Mouse (Mus musculus) liver, embryonic 12.5 days (tissue): ENCODE measurements around the gene Gm7579. TPM values are rescaled to one million over a fixed set of nuclear protein-coding genes. Genes with fewer than 3 reads are reported as not detected.
"Not testable (repeated sequence)": the region's sequence is repeated elsewhere in the genome, so short reads cannot be mapped to it uniquely, and the experiment has no call there.

Experiments used
- ATAC-seq: fragments of 200-750 bp; cut with Nextera tagmentation; 2 replicates; pipeline ENCODE4 v1.8.0; 2017; ENCODE audit warnings: moderate number of reproducible peaks, mild to moderate bottlenecking, moderate library complexity
- H3K27ac ChIP-seq: fragments of 300-500 bp; sonication (generic); 2 replicates; pipeline ENCODE4 v1.5.1; 2016; ENCODE audit warnings: mild to moderate bottlenecking
- H3K27me3 ChIP-seq: fragments of 300-500 bp; sonication (generic); replicated peaks from 2 replicates; pipeline ENCODE4 v1.6.1; 2016; ENCODE audit warnings: mild to moderate bottlenecking, moderate library complexity
- H3K36me3 ChIP-seq: fragments of 300-500 bp; sonication (generic); 2 replicates; pipeline ENCODE4 v1.6.1; 2016; ENCODE audit warnings: mild to moderate bottlenecking, moderate library complexity
- H3K4me1 ChIP-seq: fragments of 300-500 bp; sonication (generic); 2 replicates; pipeline ENCODE4 v1.6.1; 2016
- H3K4me2 ChIP-seq: fragments of 300-500 bp; sonication (generic); 2 replicates; pipeline ENCODE4 v1.6.1; 2016; ENCODE audit warnings: mild to moderate bottlenecking, moderate library complexity
- H3K4me3 ChIP-seq: fragments of 300-500 bp; sonication (generic); 2 replicates; pipeline ENCODE4 v1.5.1; 2016; ENCODE audit warnings: mild to moderate bottlenecking, moderate library complexity
- H3K9ac ChIP-seq: fragments of 300-500 bp; sonication (generic); 2 replicates; pipeline ENCODE4 v1.6.1; 2016; ENCODE audit warnings: mild to moderate bottlenecking, moderate library complexity
- H3K9me3 ChIP-seq: fragments of 300-500 bp; sonication (generic); replicated peaks from 2 replicates; pipeline ENCODE4 v1.6.1; 2016; ENCODE audit warnings: mild to moderate bottlenecking, moderate library complexity
- WGBS: fragments of 180-500 bp; shearing (Covaris S2); methylation state at CpG from one replicate; pipeline ENCODE4 v1.1.7; 2016; ENCODE audit not compliant: insufficient replicate concordance; 5-methylcytosine and 5-hydroxymethylcytosine counted together
- polyA plus RNA-seq: library from polyadenylated mRNA; unstranded; fragments of >200 nt; fragmentation: Nextera tagmentation; extraction: Ambion mirVana; gene quantifications from 2 replicates; pipeline ENCODE4 v1.2.1, GENCODE M21; 2016

Gene Gm7579
- polyA plus RNA-seq, 1 experiment from 2014 or later = not detected

DNA sequence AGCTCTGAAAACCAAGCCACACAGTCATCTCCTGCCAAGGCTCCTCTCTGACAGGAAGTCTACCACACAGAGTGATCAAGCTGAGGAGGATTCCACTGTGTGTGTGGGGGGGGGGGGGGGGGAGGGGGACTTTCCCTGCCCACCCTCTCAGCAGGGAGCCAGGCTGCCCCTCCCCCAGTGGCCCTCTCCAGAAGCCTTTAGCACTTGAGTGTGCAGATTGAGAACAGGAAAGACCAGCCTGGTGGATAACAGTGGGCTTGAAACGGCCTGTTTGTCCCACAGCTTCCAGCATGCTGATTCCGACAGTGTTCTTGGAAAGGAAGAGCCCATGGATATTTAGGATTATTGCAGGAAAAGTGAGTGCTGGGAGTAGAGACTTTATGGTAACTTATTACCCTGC is 12.9 kb downstream of the Gm7579 start:
- H3K9ac ChIP-seq = no peak overlapping the region
- no peaks in the 10 kb centered on the region; the same call in 1 of the 2 replicates for H3K27me3 ChIP-seq
- 30% methylated on average over 2 of the region's 2 CpGs for WGBS
- no peak overlapping the region for H3K27ac ChIP-seq
- no peak for ATAC-seq
- H3K4me3 ChIP-seq = no peak overlapping the region
- H3K36me3 ChIP-seq = no peaks in the 10 kb centered on the region
- H3K9me3 ChIP-seq = no peaks in the 10 kb centered on the region
- 0 out of 2 replicates have a peak, but pooled peaks cover 3% of the 10 kb centered on the region for H3K4me1 ChIP-seq
- no peak overlapping the region for H3K4me2 ChIP-seq

- H3K4me1 ChIP-seq, H3K9ac ChIP-seq, H3K27me3 ChIP-seq, H3K36me3 ChIP-seq, H3K4me3 ChIP-seq, H3K27ac ChIP-seq, ATAC-seq, H3K4me2 ChIP-seq, H3K9me3 ChIP-seq: not testable (repeated sequence)
- 43% methylated on average over 3 of the region's 3 CpGs for whole genome bisulfite sequencing
Observed at GRCm38 (mm10) chr7:142229871-142230270, 18.2 kb downstream of the Gm7579 start, which contains the start of gene Krtap5-5. Krtap5-5 (minus strand) TSS chr7:142229971.

DNA sequence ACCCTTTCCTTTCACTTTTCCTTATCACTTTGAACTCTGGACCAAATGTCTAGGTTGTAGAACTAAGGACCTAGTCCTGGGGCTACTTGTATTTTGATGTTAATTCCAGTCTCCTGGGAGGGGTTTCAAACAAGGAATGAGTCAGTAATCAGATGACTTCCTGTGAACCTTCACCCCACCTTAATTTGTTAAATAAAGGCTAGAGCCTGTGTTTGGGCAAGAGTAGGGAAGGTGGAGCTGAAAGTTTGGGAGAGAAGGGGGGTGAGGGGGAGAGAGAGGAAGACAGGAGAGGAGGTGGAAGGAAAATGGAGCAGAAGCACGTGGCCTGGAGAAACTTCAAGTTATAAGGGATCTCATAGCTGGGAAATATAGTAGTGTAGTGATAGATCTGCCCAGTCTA is 19.9 kb downstream of the Gm7579 start:
- Histone ChIP-seq H3K9ac (no peak overlapping the region), H3K4me1 (no peaks in the 10 kb centered on the region), H3K4me3 (no peak overlapping the region), H3K27me3 (no peaks in the 10 kb centered on the region), H3K4me2 (no peak overlapping the region), H3K9me3 (peaks cover 5% of the 10 kb centered on the region; the same call in 1 of the 2 replicates), H3K36me3 (no peaks in the 10 kb centered on the region), H3K27ac (no peak overlapping the region)
- no peak for ATAC-seq
- WGBS = 38% methylated on average over 1 of the region's 1 CpGs

DNA sequence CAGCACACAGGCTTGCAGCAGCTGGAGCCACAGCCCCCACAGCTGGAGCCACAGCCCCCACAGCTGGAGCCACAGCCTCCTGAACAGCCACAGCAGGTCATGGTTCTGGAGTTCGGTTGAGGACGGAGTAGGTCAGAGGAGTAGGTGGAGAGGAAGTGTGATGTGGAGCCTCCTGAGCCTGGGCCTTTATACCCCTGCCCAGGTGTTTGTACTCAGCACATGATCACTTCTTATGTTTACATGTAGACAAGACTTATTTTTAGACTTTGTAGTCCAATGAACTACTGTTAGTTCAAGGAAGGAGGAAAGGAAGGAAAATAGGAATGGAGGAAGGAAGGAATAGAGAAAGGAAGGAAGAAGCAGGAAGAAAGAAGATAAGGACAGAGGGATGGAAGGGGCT is 29.3 kb downstream of the Gm7579 start, which contains the start of gene Gm40460:
Gene Gm40460, minus strand, starts transcription at position 101 of the 400 bp plus-strand sequence.
- no peaks in the 10 kb centered on the region for H3K4me1 ChIP-seq
- 45% methylated on average over 2 of the region's 2 CpGs for WGBS
- H3K9me3 ChIP-seq = peaks cover 5% of the 10 kb centered on the region; the same call in 1 of the 2 replicates
- H3K9ac ChIP-seq = no peak within 1 kb of the TSS
- ATAC-seq = no peak
- H3K4me2 ChIP-seq = no peak within 1 kb of the TSS
- no peak within 1 kb of the TSS for H3K27ac ChIP-seq
- H3K36me3 ChIP-seq = no peaks in the 10 kb centered on the region
- no peaks in the 10 kb centered on the region for H3K27me3 ChIP-seq
- H3K4me3 ChIP-seq = no peak within 1 kb of the TSS

DNA sequence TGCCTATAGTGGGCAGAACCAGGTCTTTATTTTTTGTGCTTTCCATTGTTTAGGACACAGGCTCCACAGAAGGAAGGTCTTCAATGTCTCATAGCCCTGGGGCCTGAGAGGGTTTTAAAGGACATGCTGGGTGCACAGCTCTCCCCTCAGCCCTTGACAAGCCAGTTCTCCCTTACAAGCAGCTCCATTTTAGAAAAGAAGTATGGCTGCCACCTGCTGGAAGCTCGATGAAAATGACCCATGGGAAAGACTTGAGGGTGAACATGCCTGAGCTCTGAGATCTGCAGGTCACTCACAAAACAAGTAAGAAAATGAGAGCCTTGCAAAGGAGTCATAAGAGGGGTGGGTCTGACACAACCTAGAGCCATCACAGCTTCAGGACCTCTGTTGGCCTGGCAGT is 38.2 kb downstream of the Gm7579 start:
- no peaks in the 10 kb centered on the region for H3K36me3 ChIP-seq
- H3K9ac ChIP-seq = no peak overlapping the region
- no peak overlapping the region for H3K4me2 ChIP-seq
- H3K4me1 ChIP-seq = no peaks in the 10 kb centered on the region
- no peak overlapping the region for H3K4me3 ChIP-seq
- H3K27me3 ChIP-seq = peaks cover 10% of the 10 kb centered on the region
- 0% methylated on average over 1 of the region's 1 CpGs for WGBS
- no peak overlapping the region for H3K27ac ChIP-seq
- H3K9me3 ChIP-seq = no peaks in the 10 kb centered on the region
- no peak for ATAC-seq

- Histone ChIP-seq H3K9me3 (no peaks in the 10 kb centered on the region), H3K4me3 (no peak overlapping the region), H3K27me3 (peaks cover 13% of the 10 kb centered on the region), H3K4me1 (no peaks in the 10 kb centered on the region), H3K9ac (no peak overlapping the region), H3K4me2 (no peak overlapping the region), H3K36me3 (no peaks in the 10 kb centered on the region), H3K27ac (no peak overlapping the region)
- 4% methylated on average over 2 of the region's 2 CpGs for WGBS
- ATAC-seq = no peak
Observed at GRCm38 (mm10) chr7:142255517-142255916, 43.9 kb downstream of the Gm7579 start.

DNA sequence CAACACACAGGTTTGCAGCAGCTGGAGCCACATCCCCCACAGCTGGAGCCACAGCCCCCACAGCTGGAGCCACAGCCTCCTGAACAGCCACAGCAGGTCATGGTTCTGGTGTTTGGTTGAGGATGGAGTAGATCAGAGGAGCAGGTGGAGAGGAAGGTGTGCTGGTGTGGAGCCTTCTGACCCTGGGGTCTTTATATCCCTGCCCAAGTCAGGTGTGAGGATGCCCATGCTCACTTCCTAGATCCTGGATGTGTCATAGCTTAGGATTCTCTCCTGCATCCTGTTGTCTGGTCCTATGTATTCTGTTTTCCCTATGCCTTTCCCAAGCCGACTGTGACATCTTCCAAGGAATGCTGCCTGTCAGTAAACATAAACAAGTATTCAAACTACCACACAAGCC is 46.6 kb downstream of the Gm7579 start, which contains the start of gene Gm2431:
Gene Gm2431, minus strand, starts transcription at position 101 of the 400 bp plus-strand sequence.
- H3K9ac ChIP-seq, ATAC-seq, H3K9me3 ChIP-seq, H3K36me3 ChIP-seq, H3K4me1 ChIP-seq, H3K4me2 ChIP-seq, H3K27ac ChIP-seq, H3K27me3 ChIP-seq, H3K4me3 ChIP-seq: not testable (repeated sequence)
- WGBS = 25% methylated on average over 1 of the region's 1 CpGs

Other genes with a start within 250 kb of the Gm7579 start
- 62.9 and 64.6 TPM in 2 replicates for gene Mob2, start 150.8 kb upstream of the Gm7579 start, polyA plus RNA-seq
- gene Dusp8, start 116.0 kb upstream of the Gm7579 start, polyA plus RNA-seq = 7.4 and 7.5 TPM in 2 replicates
- gene Gm45618, start 91.1 kb upstream of the Gm7579 start, polyA plus RNA-seq = not detected in 2 replicates
- gene Gm39115, start 75.8 kb upstream of the Gm7579 start, polyA plus RNA-seq = not detected in 2 replicates
- not detected in 2 replicates for gene Gm45337, start 67.3 kb upstream of the Gm7579 start, polyA plus RNA-seq
- gene Gm29735, start 54.7 kb upstream of the Gm7579 start, polyA plus RNA-seq = not detected in 2 replicates
- gene Gm4553, start 46.1 kb upstream of the Gm7579 start, polyA plus RNA-seq = not detected in 2 replicates
- gene Krtap5-2, start 35.9 kb upstream of the Gm7579 start, polyA plus RNA-seq = not detected in 2 replicates
- not detected in 2 replicates for gene Gm10153, start 21.5 kb upstream of the Gm7579 start, polyA plus RNA-seq
- not detected in 2 replicates for gene Krtap5-3, start 10.5 kb upstream of the Gm7579 start, polyA plus RNA-seq
- gene Krtap5-5, start 18.1 kb downstream of the Gm7579 start, polyA plus RNA-seq = not detected in 2 replicates
- gene Gm40460, start 29.2 kb downstream of the Gm7579 start, polyA plus RNA-seq = not detected in 2 replicates
- not detected in 2 replicates for gene Gm2431, start 46.5 kb downstream of the Gm7579 start, polyA plus RNA-seq
- gene Gm4559, start 62.5 kb downstream of the Gm7579 start, polyA plus RNA-seq = not detected in 2 replicates
- not detected in 2 replicates for gene Krtap5-1, start 85.3 kb downstream of the Gm7579 start, polyA plus RNA-seq
- not detected in 2 replicates for gene Krtap5-4, start 91.7 kb downstream of the Gm7579 start, polyA plus RNA-seq
- 1.5 and 2.5 TPM in 2 replicates for gene Ifitm10, start 161.9 kb downstream of the Gm7579 start, polyA plus RNA-seq
- gene Gm49369, start 170.8 kb downstream of the Gm7579 start, polyA plus RNA-seq = 1.4 TPM in 1 of 2 replicates, not detected in the other
- gene Ctsd, start 176.2 kb downstream of the Gm7579 start, polyA plus RNA-seq = 289 and 295 TPM in 2 replicates
- gene Syt8, start 223.0 kb downstream of the Gm7579 start, polyA plus RNA-seq = not detected in 2 replicates
- gene Tnni2, start 229.9 kb downstream of the Gm7579 start, polyA plus RNA-seq = 1.8 and 2.4 TPM in 2 replicates
- 16.7 and 17.0 TPM in 2 replicates for gene Lsp1, start 248.9 kb downstream of the Gm7579 start, polyA plus RNA-seq